ENCODE assay signal across 14 mouse cellular contexts in genomic region chr2:134460831-134461230, GRCm38 (mm10).
DNase-seq lines count a peak whose midpoint lies in the region; ATAC-seq and TF ChIP-seq lines count a peak whose summit lies in the region.
"Had no signal": no experiment of that assay in that cellular context is flagged by ENCODE, and none has a peak within 500 bp of the region (broad histone marks: within the 10 kb centered on the region; RNA-seq: fewer than 3 reads in every experiment).

No protein-coding gene starts in this region.

- peak overlapping the region; percentile 45 for H3K4me2 ChIP-seq in myocyte (ENCODE audit: low read depth)
- no peak overlapping the region for H3K4me2 ChIP-seq in forebrain, embryonic 11.5 days (ENCODE audit: low read depth, low read length, severe bottlenecking)

- no peaks in the 10 kb centered on the region for H3K27me3 ChIP-seq in cerebellum, adult 2 months (ENCODE audit: control insufficient read depth, insufficient read depth, low read length)
- H3K27me3 ChIP-seq in myocyte (ENCODE audit: control insufficient read depth, insufficient read depth, insufficient read length): no peaks in the 10 kb centered on the region
- no peaks in the 10 kb centered on the region for H3K27me3 ChIP-seq in forebrain, embryonic 11.5 days (ENCODE audit: control insufficient read depth, insufficient read depth, low read length)

- no peak for ATAC-seq in forebrain, embryonic 11.5 days (replicated peaks; ENCODE audit: low FRiP score)
- ATAC-seq: activated CD4-positive, CD25-positive, alpha-beta regulatory T cell, adult 4 months; hindbrain, embryonic 16.5 days had no signal

- TF ChIP-seq POLR2A in cerebellum, adult 2 months (IDR thresholded peaks at IDR 0.05; ENCODE audit: borderline replicate concordance, insufficient read depth, low read length): no peak
- TF ChIP-seq POLR2A in myocyte (IDR thresholded peaks at IDR 0.05; ENCODE audit: insufficient read length, low read depth): no peak

- DNase-seq in cerebellum, postnatal 10 days: peak; percentile 40 to 47
- DNase-seq in cerebellum, adult 2 months: no peak
- DNase-seq in lung, adult 18-20 months: peak; percentile 11 to 27
- DNase-seq in lung, postnatal 14 days: no peak
- peak; percentile 1 for DNase-seq in fat pad, adult 2 months (ENCODE audit: extremely low read depth, low read depth, low spot score)
- DNase-seq in natural killer cell, adult 2 months (ENCODE audit: low spot score in 2 of 2): no peak
- no peak for DNase-seq in forebrain, embryonic 11.5 days (ENCODE audit: low spot score)
- DNase-seq: kidney, adult 8-10 months; layer of hippocampus, adult 9-11 months; left cerebral cortex, postnatal 4 days had no signal

- WGBS in cerebellum, adult 2 months: 74% methylated on average over 5 of the region's 5 CpGs
- 78% methylated on average over 5 of the region's 5 CpGs for WGBS in forebrain, embryonic 11.5 days

- no peak overlapping the region for H3ac ChIP-seq in myocyte (ENCODE audit: control insufficient read depth, insufficient read length)

- H3K9ac ChIP-seq in forebrain, embryonic 11.5 days (ENCODE audit: low read length): no peak overlapping the region

- no peaks in the 10 kb centered on the region for H3K36me3 ChIP-seq in myocyte (ENCODE audit: control insufficient read depth, insufficient read depth)
- H3K36me3 ChIP-seq in forebrain, embryonic 11.5 days (ENCODE audit: control insufficient read depth, insufficient read depth, low read length): no peaks in the 10 kb centered on the region
- H3K36me3 ChIP-seq: midbrain, embryonic 10.5 days had no signal

- H3K27ac ChIP-seq in cerebellum, adult 2 months (ENCODE audit: insufficient read depth, low read length): no peak overlapping the region
- H3K27ac ChIP-seq in forebrain, embryonic 11.5 days (ENCODE audit: low read depth, low read length): no peak overlapping the region
- H3K27ac ChIP-seq: midbrain, embryonic 10.5 days had no signal

- no peaks in the 10 kb centered on the region for H3K9me3 ChIP-seq in forebrain, embryonic 11.5 days (ENCODE audit: control insufficient read depth, low read length)
- H3K9me3 ChIP-seq: midbrain, embryonic 10.5 days had no signal

- H3K79me2 ChIP-seq in myocyte (ENCODE audit: control insufficient read depth, insufficient read depth): no peaks in the 10 kb centered on the region

- no peaks in the 10 kb centered on the region for H3K4me1 ChIP-seq in cerebellum, adult 2 months (ENCODE audit: control insufficient read depth, insufficient read depth, low read length)
- H3K4me1 ChIP-seq in forebrain, embryonic 11.5 days (replicated peaks; ENCODE audit: control insufficient read depth, insufficient read depth, low read length): peaks cover 5% of the 10 kb centered on the region; the same call in 1 of the 2 replicates

- TF ChIP-seq CTCF in cerebellum, adult 2 months (IDR thresholded peaks at IDR 0.05; ENCODE audit: borderline replicate concordance, insufficient read depth, low read depth, low read length): no peak

- H3K4me3 ChIP-seq in cerebellum, adult 2 months (replicated peaks; ENCODE audit: insufficient read depth, low read depth, low read length): no peak overlapping the region
- no peak overlapping the region for H3K4me3 ChIP-seq in myocyte
- H3K4me3 ChIP-seq in forebrain, embryonic 11.5 days (ENCODE audit: low read depth, low read length): no peak overlapping the region
- H3K4me3 ChIP-seq: midbrain, embryonic 10.5 days had no signal

TF ChIP-seq in myocyte, 11 proteins besides CTCF, POLR2A, EP300 and RAD21:
- TF ChIP-seq TCF12 (IDR thresholded peaks at IDR 0.05; ENCODE audit: insufficient read depth, poor library complexity, severe bottlenecking) (no peak), TCF3 (IDR thresholded peaks at IDR 0.05; ENCODE audit: insufficient read length, low read depth) (no peak), POLR2AphosphoS2 (IDR thresholded peaks at IDR 0.05; ENCODE audit: insufficient read length, low read depth) (no peak), E2F4 (IDR thresholded peaks at IDR 0.05; ENCODE audit: insufficient read depth) (no peak)

Comparison
In these comparisons a context has a peak if more than half of its experiments do, and no peak if none do; other contexts are left out.
1. DNase-seq: peak in cerebellum, postnatal 10 days (2 of 2), lung, adult 18-20 months (2 of 2) and fat pad, adult 2 months (single experiment); none in cerebellum, adult 2 months (0 of 2), lung, postnatal 14 days (single experiment), natural killer cell, adult 2 months (0 of 2) and forebrain, embryonic 11.5 days (single experiment).